Mouse (Mus musculus): ENCODE results near the gene Dusp1.
A peak's percentile ranks its signal among the peaks of the same experiment; 100 is the strongest.

The Dusp1 gene

DNA sequence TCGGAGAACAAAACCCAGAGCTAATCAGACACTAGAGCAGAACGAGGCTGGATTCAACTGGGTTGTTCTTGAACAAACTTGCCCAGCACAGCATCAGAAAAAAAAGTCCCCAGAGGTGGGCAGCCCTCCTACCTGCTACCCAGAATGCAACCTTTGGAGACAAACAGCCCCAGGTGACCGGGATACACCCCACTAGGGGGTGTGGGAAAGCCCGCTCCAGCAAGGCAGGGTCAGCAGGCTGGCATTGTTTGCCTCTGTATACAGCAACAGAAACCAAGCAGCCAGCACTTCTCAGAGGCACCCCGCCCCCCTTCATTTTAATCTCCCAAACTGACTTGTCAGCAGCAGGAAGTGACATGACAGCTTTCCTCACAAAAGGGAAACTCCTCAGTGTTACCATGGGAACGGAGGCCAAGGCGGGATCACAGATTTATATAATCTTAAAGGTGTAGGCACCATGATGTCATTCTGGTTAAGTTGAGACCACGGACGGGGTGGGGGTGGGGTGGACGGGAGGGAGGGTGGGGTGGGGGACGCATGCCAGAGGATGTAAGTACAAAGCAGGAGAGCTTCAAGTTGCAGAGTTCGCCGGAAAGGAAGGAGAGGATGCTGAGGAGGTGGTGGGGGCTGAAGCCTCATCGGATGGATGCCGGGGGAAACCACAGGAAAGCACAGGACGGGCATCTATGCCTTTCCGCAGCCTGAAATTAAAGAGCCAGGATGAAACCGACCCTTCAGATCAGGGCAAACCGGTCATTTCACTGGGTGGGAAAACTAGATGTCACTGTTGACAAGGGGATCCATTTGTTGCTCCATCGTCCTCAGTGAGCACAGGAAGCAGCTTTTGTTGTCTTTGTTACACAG, 58.9 kb downstream of the Dusp1 start:
- peak; percentile 69 to 70 for DNase-seq (ENCODE audit: low spot score in 2 of 2)

DNA sequence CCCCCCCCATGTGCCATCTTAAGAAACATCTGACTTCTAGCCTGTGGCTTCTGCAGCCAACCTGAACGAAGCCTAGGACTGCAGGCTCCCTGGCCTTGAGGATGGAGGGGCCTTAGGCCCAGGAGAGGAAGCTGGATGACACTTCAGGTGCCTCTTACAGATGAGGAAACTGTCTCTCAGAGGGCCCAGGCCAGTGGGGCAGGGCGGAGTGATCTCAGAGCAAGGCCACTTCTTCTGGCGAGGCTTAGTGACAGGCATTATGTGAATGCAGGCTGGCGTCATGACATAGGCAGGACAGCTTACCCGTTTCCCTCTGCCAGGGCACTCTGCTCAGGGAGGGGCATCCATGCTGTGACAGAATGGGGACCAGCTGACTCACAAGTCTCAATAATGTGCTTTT, 60.1 kb downstream of the Dusp1 start:
- no peak for DNase-seq (ENCODE audit: low spot score in 2 of 2)

DNA sequence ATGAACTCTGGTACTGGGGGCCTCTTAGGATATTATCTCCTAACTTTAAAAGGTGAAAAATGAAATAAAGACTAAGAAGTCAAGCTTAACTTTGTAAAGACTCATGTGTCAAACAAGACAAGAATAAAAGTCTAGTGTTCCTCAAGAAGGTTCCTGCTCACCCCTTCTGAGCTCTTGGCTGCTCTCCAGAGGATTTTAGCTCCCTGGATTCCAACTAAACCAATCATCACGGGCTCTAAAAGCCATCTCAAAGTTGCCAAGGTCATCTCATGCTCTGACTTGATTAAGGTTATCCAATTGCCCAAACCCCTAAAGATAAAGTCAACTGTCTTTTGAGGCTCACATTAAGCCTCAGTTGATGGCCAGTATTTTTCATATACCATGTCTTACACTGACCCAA, 63.3 kb downstream of the Dusp1 start:
- DNase-seq (ENCODE audit: low spot score in 2 of 2) = no peak

DNA sequence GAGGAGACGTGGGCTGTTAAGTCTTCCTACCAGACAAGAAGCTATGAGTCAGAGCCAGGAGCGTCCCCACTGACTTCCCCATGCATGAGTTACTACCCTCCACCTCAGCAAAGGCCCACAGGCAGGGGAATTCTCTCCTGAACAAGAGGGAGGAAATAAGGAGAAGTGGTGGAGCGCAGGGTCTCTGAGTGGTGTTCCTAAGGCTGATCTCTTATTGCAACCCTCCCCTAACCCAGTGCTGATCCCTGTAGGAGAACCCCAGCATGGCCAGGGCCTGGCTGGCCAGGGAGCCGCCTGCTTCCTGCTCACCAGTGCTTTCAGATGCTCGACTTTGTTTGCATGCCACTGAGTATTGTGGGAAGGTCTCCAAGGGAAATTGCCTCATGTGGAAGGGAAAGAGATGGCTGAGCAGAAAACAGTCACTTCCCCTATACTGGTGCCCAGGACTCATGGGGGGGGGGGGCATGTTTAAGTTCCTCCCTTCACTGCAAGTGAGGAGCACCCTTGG, 64.5 kb downstream of the Dusp1 start:
- no peak for DNase-seq (ENCODE audit: low spot score in 2 of 2)

DNA sequence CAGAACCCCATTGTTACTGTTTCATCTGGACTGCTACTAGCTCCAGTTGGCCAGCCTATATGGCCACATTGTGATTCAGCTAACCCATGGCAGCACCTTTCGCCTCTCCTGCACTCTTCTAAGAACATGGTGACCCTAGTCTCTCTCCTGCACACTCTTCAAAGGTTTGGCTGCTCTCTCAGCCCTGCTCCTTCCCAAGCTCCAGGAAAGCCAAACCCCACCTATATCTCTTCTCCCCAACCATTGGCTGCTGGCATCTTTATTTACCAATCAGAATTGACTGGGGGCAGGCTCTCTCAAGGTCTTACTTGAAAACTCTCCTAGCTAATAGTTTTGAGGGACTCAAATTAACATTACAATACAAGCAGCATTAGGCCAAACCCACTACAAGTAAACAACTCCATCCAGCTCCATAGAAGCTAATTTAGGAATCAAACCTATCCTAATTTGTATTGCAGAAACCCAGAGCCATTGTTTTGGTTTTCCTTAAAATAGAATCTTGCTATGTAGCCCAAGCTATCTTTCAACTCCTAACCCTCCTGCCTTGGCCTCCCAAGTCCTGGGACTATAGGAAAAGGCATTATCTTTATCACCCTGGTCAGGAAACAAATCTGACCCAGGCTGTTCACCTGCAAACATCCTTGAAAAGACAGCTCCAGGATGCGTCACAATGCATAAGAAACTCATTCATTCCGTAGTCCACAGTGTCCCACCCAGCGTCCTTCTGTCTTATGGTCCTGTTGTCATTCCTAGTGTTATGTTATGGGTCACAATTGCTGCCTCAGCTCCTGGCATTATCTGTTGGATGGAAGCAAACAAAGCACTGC, 67.1 kb downstream of the Dusp1 start:
- no peak for DNase-seq (ENCODE audit: low spot score in 2 of 2)

DNA sequence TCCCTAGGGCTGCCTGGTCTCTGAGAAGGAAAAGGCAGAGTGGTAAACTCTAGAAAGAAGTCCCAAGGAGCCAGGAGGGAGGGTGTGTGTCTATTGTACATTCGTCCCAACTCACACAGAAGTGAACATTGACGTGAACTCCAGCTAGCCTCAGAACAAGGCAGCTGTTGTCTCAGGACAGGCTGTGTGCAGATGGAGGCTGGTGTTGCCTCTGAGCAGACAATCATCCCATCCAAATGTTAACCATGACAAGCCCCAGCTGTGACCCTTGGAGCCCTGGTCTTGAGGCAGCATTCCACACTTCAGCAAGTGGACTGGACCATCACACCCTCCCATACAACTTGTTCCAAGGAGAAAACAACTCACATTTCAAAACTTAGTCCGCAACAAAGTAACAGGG, 69.7 kb downstream of the Dusp1 start:
- DNase-seq (ENCODE audit: low spot score in 2 of 2) = no peak

DNA sequence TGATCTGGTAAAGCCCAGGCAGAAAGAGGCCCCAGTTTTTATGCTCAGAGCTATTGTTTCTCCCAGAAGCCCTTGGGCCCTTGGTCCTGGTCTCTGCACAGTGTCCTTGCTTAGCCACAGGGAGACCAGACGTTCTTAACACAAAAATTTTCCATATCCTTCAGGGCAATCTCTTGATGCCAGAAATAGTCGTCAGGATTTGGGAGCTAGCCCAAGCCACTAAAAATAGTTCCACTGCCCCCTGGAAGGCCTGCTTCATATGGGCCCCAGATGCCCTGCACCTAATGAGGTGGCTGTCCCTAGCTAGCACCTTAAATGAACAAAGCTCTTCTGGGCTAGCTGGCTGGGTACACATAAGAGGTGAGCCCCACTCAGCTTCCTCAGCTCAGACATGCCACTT, 71.0 kb downstream of the Dusp1 start:
- DNase-seq (ENCODE audit: low spot score in 2 of 2) = no peak

DNA sequence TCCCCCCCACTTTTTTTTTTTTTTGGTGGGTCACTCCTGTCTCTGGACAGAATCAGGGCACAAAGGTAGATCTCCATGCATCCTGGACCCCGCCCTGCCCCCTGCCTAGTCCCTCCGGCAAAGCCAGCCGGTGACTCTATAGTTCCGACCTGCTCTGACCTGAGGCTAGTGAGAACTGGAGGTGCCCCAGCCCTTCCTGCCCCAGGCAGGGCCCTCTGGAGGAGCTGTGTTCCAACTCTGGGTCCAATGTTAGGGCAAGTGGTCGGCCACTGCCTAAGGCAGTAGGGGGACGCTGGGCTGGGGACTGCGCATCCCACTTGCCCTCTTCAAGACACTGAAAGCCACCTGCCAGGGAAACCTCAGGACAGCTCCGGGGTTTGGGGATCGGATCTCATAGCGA, 71.9 kb downstream of the Dusp1 start:
- no peak for DNase-seq (ENCODE audit: low spot score in 2 of 2)

DNA sequence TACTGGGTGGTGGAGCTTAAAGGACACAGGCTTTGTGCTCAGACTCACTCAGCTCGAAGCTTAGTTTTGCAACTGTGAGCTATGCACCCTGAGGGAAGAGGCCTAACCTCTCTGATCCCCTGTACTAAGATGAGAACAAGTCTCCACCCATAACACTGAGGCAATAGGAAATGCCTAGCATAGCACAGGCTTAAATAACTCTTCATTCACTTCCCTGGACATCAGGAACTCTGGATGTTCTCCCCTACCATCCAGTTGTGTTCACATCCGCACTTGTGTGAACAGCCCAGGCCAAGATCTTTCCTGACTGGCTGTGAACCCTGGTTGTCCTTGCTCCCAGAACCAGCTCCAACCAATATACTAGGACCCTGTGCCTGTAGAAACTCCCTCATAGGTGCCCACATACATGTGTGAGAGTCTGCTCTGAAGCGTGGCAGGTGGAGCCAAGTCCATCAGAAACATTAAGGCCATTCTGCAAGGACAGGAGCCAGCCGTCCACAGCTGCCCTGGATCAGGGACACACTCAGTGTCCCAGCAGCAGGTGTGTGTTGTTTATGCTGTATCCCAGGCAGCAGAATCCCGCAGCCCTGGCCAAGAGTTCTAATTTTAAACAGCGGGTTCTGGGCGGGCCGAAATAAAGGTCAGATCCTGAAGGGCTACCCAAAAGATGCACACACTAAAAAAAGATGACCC, 73.1 kb downstream of the Dusp1 start:
- no peak for DNase-seq (ENCODE audit: low spot score in 2 of 2)

DNA sequence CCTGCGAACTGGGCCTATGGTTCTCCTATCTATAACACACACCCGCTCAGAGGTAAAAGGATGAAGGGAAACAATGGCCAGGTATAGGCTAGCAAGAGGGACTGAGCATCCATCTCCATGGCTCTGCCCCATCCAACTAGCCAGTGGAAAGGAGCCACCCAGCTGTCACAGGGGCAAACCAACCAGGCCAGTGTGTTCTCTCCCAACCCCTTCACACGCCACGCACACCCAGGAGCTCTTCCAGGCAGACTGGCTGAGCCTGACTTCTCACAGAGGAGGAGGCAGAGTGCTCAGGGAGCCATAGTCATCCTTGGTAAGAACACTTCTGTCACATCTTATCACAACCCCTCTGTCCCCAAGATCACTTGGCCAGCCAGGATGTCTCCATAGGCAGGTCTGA, 74.0 kb downstream of the Dusp1 start:
- DNase-seq (ENCODE audit: low spot score in 2 of 2) = no peak

DNA sequence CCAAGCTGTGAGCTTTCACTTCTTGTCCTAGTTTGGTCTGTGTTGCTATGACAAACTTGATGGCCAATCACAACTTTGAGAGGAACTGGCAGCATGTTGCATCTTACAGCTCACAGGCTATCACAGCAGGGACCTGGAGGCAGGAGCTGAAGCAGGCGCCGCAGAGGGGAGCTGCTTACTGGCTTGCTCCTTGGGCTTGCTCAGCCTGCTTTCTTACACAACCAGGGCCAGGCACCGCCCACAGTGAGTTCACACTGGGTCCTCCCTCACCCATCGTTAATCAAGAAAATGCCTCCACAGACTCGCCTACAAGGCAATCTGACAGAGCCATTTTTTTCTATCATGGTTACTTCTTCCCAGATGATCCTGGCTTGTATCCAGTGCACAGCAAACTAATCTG, 74.7 kb downstream of the Dusp1 start:
- no peak for DNase-seq (ENCODE audit: low spot score in 2 of 2)

DNA sequence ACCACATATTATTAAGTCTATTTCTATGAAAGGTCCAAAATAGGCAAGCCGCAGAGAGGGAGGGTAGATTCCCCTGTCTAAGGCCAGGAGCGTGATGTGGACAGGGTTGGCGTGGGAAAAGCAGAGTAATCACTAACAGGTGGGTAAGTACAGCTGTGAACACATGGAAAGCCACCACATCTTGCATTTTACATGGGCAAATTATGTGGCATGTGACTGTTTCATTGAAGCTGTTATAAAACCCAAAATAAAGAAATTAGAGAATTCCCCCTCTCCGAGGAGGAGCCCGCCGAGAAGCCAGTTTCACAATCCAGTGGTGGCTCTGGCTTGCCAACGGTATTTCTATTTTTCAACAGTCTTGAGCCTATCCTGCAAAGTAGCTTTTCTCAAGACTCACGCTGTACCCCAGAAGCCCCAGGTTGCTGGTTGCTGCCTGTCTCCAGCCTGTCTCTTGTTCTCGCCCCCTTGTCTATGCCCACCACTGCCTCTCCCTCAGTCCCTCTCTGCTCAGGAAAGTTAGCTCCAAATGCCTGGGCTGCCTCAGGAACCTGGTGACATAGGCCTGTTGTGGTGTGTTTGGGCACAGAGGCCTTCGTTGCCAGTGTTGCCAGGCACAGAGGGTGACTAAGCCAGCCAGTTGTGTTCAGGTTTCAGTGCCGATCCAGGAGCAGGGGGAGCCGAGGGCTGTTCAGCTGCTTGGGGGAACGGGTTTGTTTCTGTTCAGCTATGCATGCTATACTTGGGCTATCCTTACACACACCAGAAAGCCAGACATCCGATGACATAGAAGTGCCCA, 77.1 kb downstream of the Dusp1 start:
- no peak for DNase-seq (ENCODE audit: low spot score in 2 of 2)

DNA sequence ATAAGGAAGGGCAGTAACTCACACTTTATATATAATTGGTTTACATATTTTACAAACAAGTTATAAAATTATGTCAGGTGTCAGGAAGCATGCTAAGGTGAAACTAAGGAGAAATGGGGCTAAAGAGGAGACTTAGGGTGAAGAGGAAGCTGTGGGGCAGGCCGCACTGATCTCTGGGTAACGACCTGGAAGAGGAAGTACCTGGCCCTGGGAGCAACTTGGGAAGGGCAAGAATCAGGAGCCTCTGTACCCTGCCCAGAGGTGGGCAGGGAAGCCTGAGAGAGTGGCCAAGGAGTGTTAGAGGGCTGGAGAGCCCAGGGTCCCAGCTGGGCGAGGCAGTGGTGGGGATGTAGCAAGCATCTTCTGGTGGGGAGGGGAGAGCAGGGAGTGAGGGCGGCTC, 81.0 kb downstream of the Dusp1 start:
- DNase-seq (ENCODE audit: low spot score in 2 of 2) = no peak

DNA sequence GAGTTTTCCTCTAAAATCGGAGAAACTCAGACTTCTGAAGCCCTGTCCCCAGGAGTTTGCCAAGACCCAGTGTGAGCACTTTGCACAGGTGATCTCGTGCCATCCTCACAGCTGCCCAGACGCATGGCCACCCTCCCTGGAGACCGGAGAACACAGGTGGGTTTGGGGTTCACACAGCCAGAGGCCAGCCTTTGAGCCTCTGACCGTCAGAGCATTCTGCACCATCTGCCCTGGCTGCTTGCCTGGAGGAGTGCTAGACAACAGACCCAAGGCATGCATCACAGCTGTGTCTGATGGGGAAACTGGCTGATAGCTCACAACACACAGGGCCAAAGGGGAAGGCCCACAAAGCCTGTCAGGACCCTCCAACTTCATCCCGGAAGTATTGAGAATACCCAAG, 82.3 kb downstream of the Dusp1 start:
- no peak for DNase-seq (ENCODE audit: low spot score in 2 of 2)

DNA sequence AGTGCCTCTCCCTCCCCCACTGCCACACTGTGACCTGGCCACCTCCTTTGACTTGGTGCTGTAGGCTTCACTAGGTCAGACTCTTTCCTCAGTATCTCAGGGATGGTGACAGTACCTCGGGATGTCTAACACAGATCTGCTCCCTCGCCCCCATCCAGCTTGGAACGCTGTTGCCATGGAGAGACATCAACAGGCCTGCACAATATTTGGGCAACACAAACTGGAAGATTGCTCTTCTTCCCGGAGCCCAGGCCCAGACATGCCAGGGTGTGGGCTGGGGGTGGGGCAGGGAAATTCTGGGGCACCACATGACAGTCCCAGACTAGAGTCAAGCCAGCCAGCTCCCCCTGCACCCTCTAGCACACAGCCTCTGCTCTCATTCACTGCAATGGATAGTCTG, 83.3 kb downstream of the Dusp1 start:
- no peak for DNase-seq (ENCODE audit: low spot score in 2 of 2)

DNA sequence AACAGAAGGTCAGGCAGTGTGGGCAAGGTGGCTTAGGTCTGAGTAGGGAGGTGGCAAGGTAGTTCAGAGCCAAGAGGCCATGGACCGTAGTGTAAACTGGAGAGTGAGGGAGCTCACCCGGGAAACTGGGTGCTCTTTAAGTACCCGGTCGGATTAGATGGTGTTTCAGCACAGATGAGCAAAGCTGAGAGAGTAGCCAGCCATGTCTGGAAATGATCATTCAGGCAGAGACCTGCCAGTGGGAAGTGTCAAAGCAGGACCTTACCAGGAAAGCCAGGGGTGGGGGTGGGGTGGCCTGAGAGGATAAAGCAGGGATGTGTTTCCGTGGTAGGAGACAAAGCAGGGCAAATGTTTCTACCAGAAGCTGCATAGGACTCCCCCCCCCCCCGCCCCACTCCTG, 85.1 kb downstream of the Dusp1 start:
- no peak for DNase-seq (ENCODE audit: low spot score in 2 of 2)

DNA sequence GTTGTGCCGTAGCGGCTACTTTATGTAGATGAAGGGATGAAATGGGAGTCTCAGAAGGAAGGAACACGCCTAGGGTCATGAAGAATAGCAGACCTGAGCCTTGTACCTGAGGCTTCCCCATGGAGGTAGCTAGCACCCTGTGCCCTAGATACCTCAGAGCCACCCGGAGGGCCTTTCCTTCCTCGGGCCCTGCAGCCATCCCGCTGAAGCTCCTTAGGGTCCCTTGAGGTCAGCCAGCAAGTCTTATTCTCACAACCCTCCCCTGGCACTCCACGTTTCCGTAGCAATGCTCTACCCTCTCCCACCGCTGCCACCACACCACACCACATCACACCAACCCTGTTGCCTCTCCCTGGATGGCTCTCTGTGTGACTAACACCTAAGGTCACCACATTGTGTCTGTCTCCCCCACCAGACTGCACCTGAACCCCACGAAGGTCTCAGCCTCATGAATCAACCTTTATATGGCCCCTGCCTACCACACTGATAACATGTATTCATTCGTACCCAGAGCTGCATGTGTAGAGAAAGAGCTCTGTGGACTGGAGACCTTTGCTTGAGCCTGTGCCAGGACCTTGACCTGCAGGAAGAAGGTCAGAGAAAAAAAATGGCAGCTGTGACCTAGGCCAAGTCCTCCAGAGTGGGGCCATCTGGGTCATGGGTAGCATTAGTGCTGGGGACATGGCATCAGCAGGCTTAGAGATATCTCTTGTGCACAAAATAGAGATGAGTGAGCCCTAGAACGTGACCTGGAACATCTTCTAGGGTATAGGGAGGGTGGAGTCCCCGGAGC, 93.6 kb downstream of the Dusp1 start:
- no peak for DNase-seq (ENCODE audit: low spot score in 2 of 2)

DNA sequence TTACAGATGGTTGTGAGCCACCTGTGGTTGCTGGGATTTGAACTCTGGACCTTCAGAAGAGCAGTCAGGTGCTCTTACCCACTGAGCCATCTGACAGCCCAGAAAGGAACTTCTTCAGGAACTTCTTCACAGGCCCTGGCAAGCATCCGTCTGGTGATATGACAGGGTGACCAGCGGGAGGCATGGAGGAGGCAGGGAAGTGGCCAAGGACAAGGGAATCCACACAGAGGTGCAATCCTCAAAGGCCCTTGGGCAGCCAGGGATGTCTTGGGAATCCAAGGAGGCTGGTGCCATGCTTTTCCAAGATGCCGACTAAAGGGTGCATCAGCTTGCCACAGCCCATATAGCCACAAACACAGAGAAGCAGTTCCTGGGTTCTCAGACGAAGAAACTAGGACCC, 94.3 kb downstream of the Dusp1 start:
- no peak for DNase-seq (ENCODE audit: low spot score in 2 of 2)

DNA sequence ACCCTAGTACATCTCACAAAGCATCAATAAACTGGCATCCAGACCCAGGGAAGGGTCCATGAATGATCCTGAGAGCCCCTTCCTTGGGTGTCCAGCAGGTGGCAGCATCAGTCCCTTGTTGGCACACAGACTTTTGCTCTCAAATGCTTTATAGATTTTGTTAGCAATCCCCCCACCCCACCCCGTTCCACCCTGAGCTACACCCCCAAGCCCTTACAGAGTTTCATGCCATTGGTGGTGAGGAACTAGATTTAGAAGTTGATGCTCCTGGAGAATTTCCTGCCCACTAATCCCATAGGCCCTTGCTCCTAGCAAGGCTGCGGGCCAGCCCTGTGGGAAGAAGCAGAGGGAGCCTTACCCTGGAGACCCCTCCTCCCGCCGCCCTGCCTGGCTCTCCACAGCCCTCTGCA, 95.2 kb downstream of the Dusp1 start:
- DNase-seq (ENCODE audit: low spot score in 2 of 2) = peak; percentile 52 to 84

DNA sequence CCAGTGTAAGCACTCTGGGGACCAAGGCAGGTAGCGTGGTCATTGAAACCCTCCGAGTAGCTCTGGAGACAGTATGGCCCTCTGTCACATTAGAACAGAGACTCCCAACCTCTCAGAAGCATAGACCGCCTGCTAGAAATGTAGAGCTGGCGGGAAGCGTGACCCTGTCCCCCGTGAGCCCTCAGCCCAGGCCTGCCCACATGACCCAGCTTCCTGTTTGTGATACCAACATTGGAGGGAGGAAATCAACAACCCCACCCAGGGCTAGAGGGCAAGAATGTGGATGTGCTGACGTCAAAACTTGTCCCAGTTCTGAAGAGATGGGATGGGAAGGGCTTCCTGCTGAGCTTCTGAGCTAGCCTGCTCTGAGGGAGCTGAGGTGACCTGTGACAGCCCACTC, 97.0 kb downstream of the Dusp1 start:
- DNase-seq (ENCODE audit: low spot score in 2 of 2) = no peak

DNA sequence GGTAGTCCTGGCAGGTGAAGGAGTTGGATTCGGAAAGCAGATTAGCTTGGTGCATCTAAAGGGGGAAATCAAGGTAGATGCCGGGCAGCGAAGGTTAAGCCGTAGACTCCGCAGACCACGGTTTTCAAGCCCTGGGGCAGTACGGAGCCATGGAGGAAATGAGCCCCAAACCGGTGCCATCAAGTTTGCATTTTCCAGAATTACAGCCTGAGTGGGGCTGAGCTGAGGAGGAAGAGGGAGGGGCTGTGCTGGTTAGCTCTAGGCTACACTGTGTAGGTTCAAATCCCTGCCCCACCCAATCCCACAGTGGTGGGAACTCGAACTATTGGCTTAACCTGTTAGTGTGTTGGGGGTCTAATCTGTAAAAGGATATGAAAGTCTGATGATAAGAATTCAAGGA, 97.4 kb downstream of the Dusp1 start:
- no peak for DNase-seq (ENCODE audit: low spot score in 2 of 2)

Measured in thymus, postnatal 10 days (tissue).